Mouse (Mus musculus) forebrain, embryonic 16.5 days (tissue): ENCODE measurements around the gene Gng13. TPM values are rescaled to one million over a fixed set of nuclear protein-coding genes. Genes with fewer than 3 reads are reported as not detected.

ENCODE experiments used
- ATAC-seq: fragments of 200-750 bp; cut with Nextera tagmentation; 2 replicates; pipeline ENCODE4 v1.8.0; 2017; ENCODE audit warnings: mild to moderate bottlenecking, moderate library complexity
- H3K27ac ChIP-seq: fragments of 300-500 bp; sonication (generic); 2 replicates; pipeline ENCODE4 v1.5.1; 2014; ENCODE audit warnings: low read length, control low read depth
- H3K27me3 ChIP-seq: fragments of 300-500 bp; sonication (generic); replicated peaks from 2 replicates; pipeline ENCODE4 v1.6.1; 2014; ENCODE audit warnings: low read length; ENCODE audit not compliant: control insufficient read depth, insufficient read depth
- H3K36me3 ChIP-seq: fragments of 300-500 bp; sonication (generic); 2 replicates; pipeline ENCODE4 v1.6.1; 2014; ENCODE audit not compliant: control insufficient read depth, insufficient read depth
- H3K4me1 ChIP-seq: fragments of 300-500 bp; sonication (generic); replicated peaks from 2 replicates; pipeline ENCODE4 v1.6.1; 2014; ENCODE audit warnings: low read length; ENCODE audit not compliant: control insufficient read depth, insufficient read depth
- H3K4me2 ChIP-seq: fragments of 300-500 bp; sonication (generic); 2 replicates; pipeline ENCODE4 v1.6.1; 2014; ENCODE audit warnings: mild to moderate bottlenecking, low read length, control low read depth
- H3K4me3 ChIP-seq: fragments of 300-500 bp; sonication (generic); replicated peaks from 2 replicates; pipeline ENCODE4 v1.5.1; 2014; ENCODE audit warnings: mild to moderate bottlenecking, low read length, control low read depth
- H3K9ac ChIP-seq: fragments of 300-500 bp; sonication (generic); replicated peaks from 2 replicates; pipeline ENCODE4 v1.6.1; 2014; ENCODE audit warnings: low read depth, low read length, control low read depth
- H3K9me3 ChIP-seq: fragments of 300-500 bp; sonication (generic); 2 replicates; pipeline ENCODE4 v1.6.1; 2016; ENCODE audit warnings: low read length; ENCODE audit not compliant: control insufficient read depth
- WGBS: fragments of 180-500 bp; shearing (Covaris S2); extraction: QIAGEN DNeasy Blood & Tissue Kit; methylation state at CpG from one replicate; pipeline ENCODE4 v1.1.7; 2014; 5-methylcytosine and 5-hydroxymethylcytosine counted together
- microRNA-seq: library from miRNA; unstranded; fragments of <30 nt; microRNA quantifications from one replicate; pipeline ENCODE4, GENCODE M21; 2017
- polyA plus RNA-seq: library from polyadenylated mRNA; unstranded; fragments of >200 nt; fragmentation: Nextera tagmentation; extraction: Ambion mirVana; gene quantifications from 2 replicates; pipeline ENCODE4 v1.2.1, GENCODE M21; 2015

Gng13 gene
- polyA plus RNA-seq, 1 experiment from 2014 or later, result 3.3 TPM

GRCm38 (mm10) chr17:25761561-25761970, 44.6 kb downstream of the Gng13 start:
- no peaks in the 10 kb centered on the region for H3K27me3 ChIP-seq
- H3K9ac ChIP-seq, result no peak overlapping the region
- H3K9me3 ChIP-seq, result no peaks in the 10 kb centered on the region
- WGBS, result 67% methylated on average over 4 of the region's 4 CpGs
- no peaks in the 10 kb centered on the region for H3K36me3 ChIP-seq
- H3K4me2 ChIP-seq, result no peak overlapping the region
- no peak for ATAC-seq
- no peak overlapping the region for H3K4me3 ChIP-seq
- H3K4me1 ChIP-seq, result 0 out of 2 replicates have a peak, but pooled peaks cover 3% of the 10 kb centered on the region
- no peak overlapping the region for H3K27ac ChIP-seq

- 45% methylated on average over 3 of the region's 3 CpGs for WGBS
- no peak for ATAC-seq
- Histone ChIP-seq H3K4me3 (no peak overlapping the region), H3K9me3 (no peaks in the 10 kb centered on the region), H3K27me3 (no peaks in the 10 kb centered on the region), H3K4me2 (no peak overlapping the region), H3K27ac (no peak overlapping the region), H3K9ac (no peak overlapping the region), H3K36me3 (no peaks in the 10 kb centered on the region), H3K4me1 (0 out of 2 replicates have a peak, but pooled peaks cover 3% of the 10 kb centered on the region)
These were observed 45.6 kb downstream of the Gng13 start for GRCm38 (mm10) chr17:25762591-25762990.

GRCm38 (mm10) chr17:25765886-25766285, 48.9 kb downstream of the Gng13 start:
- H3K9ac ChIP-seq, result no peak overlapping the region

More at GRCm38 (mm10) chr17:25765886-25766285, 48.9 kb downstream of the Gng13 start:
- no peaks in the 10 kb centered on the region for H3K27me3 ChIP-seq
- H3K27ac ChIP-seq, result no peak overlapping the region
- H3K9me3 ChIP-seq, result no peaks in the 10 kb centered on the region
- no peak overlapping the region for H3K4me3 ChIP-seq
- no peaks in the 10 kb centered on the region for H3K36me3 ChIP-seq
- WGBS, result 11% methylated on average over 5 of the region's 5 CpGs
- no peak overlapping the region for H3K4me2 ChIP-seq
- H3K4me1 ChIP-seq, result 0 out of 2 replicates have a peak, but pooled peaks cover 3% of the 10 kb centered on the region
- no peak for ATAC-seq

Small RNA genes within 50 kb of the gene (microRNA-seq; reads per million reads assigned to microRNA genes)
- not detected for gene Gm25083

Other genes starting within 250 kb of the Gng13 start
- 0.32 and 0.44 TPM in 2 replicates for gene Sstr5, start 219.9 kb upstream of the Gng13 start, polyA plus RNA-seq
- 26.1 and 26.8 TPM in 2 replicates for gene Sox8, start 146.5 kb upstream of the Gng13 start, polyA plus RNA-seq
- 18.3 and 19.4 TPM in 2 replicates for gene Lmf1, start 138.1 kb upstream of the Gng13 start, polyA plus RNA-seq
- 12.7 and 13.2 TPM in 2 replicates for gene Chtf18, start 10.2 kb downstream of the Gng13 start, polyA plus RNA-seq
- gene Rpusd1, start 10.5 kb downstream of the Gng13 start, polyA plus RNA-seq, result 28.1 and 29.1 TPM in 2 replicates
- 0.17 TPM in 1 of 2 replicates, not detected in the other for gene Mslnl, start 18.9 kb downstream of the Gng13 start, polyA plus RNA-seq
- gene Msln, start 37.2 kb downstream of the Gng13 start, polyA plus RNA-seq, result 0.27 and 0.85 TPM in 2 replicates
- 33.1 and 34.9 TPM in 2 replicates for gene Narfl, start 56.6 kb downstream of the Gng13 start, polyA plus RNA-seq
- gene Haghl, start 68.5 kb downstream of the Gng13 start, polyA plus RNA-seq, result 101 and 135 TPM in 2 replicates
- 0.13 and 0.15 TPM in 2 replicates for gene Ccdc78, start 69.4 kb downstream of the Gng13 start, polyA plus RNA-seq
- gene Fam173a, start 75.7 kb downstream of the Gng13 start, polyA plus RNA-seq, result 70.7 and 76.5 TPM in 2 replicates
- gene AC134908.4, start 78.5 kb downstream of the Gng13 start, polyA plus RNA-seq, result 0.60 and 0.71 TPM in 2 replicates
- 26.8 and 34.0 TPM in 2 replicates for gene Metrn, start 80.0 kb downstream of the Gng13 start, polyA plus RNA-seq
- 33.0 and 43.5 TPM in 2 replicates for gene Fbxl16, start 91.9 kb downstream of the Gng13 start, polyA plus RNA-seq
- 36.5 and 37.3 TPM in 2 replicates for gene Wdr24, start 106.5 kb downstream of the Gng13 start, polyA plus RNA-seq
- gene Jmjd8, start 111.7 kb downstream of the Gng13 start, polyA plus RNA-seq, result 68.2 and 73.9 TPM in 2 replicates
- 301 and 335 TPM in 2 replicates for gene Stub1, start 116.2 kb downstream of the Gng13 start, polyA plus RNA-seq
- gene Rhbdl1, start 120.1 kb downstream of the Gng13 start, polyA plus RNA-seq, result 30.7 and 42.2 TPM in 2 replicates
- gene Gm20683, start 124.6 kb downstream of the Gng13 start, polyA plus RNA-seq, result 10.7 and 14.2 TPM in 2 replicates
- gene Rhot2, start 127.7 kb downstream of the Gng13 start, polyA plus RNA-seq, result 15.8 and 20.3 TPM in 2 replicates
- 17.7 and 24.8 TPM in 2 replicates for gene Wdr90, start 144.3 kb downstream of the Gng13 start, polyA plus RNA-seq
- 12.1 and 17.3 TPM in 2 replicates for gene Mcrip2, start 151.6 kb downstream of the Gng13 start, polyA plus RNA-seq
- gene Mettl26, start 157.9 kb downstream of the Gng13 start, polyA plus RNA-seq, result 48.9 and 59.7 TPM in 2 replicates
- 0.25 and 0.52 TPM in 2 replicates for gene Wfikkn1, start 163.7 kb downstream of the Gng13 start, polyA plus RNA-seq
- 56.6 and 59.2 TPM in 2 replicates for gene Rab40c, start 202.6 kb downstream of the Gng13 start, polyA plus RNA-seq
- 56.3 and 61.2 TPM in 2 replicates for gene Pigq, start 227.8 kb downstream of the Gng13 start, polyA plus RNA-seq
- gene Nhlrc4, start 227.8 kb downstream of the Gng13 start, polyA plus RNA-seq, result not detected in 2 replicates
- gene A930017K11Rik, start 235.4 kb downstream of the Gng13 start, polyA plus RNA-seq, result 0.21 TPM in 1 of 2 replicates, not detected in the other